Mouse (Mus musculus) kidney, adult 18-20 months (tissue): Measurements from ENCODE around the gene Itk.

Experiments used
- DNase-seq: peaks from one replicate; pipeline ENCODE4 v3.0.0; 2021

Gene Itk

GRCm38 (mm10) chr11:46392890-46393289 lies 3.6 kb upstream of the Itk start:
- no peak for DNase-seq

DNA sequence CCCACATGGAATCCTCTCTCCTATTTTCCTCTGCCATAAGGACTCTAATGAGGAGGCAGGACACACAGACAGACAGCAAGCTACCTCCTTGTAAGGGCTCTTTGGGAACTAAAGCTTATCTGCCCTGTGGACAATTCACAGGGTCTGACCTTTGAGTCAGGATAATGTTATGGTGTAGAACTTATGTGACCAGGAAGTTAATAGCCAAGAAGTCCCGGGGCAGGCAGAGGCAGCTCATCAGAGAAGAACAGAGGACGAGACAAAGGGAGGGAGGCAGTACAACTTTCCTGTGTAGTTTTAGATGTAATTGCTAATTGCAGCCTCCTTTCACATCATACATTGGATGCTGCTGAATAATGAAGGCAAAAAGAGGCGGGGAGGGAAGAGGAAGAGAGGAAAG lies 1.3 kb upstream of the Itk start:
- no peak for DNase-seq

GRCm38 (mm10) chr11:46388438-46388837 lies 877 bp downstream of the Itk start:
- DNase-seq, result no peak

- DNase-seq, result no peak
Observed at GRCm38 (mm10) chr11:46387061-46387460, 2.3 kb downstream of the Itk start.

- no peak for DNase-seq
Observed at GRCm38 (mm10) chr11:46386556-46386955, 2.8 kb downstream of the Itk start.

- no peak for DNase-seq
Observed at GRCm38 (mm10) chr11:46384925-46385324, 4.4 kb downstream of the Itk start.

- DNase-seq, result no peak
Observed at GRCm38 (mm10) chr11:46382466-46382865, 6.8 kb downstream of the Itk start.

GRCm38 (mm10) chr11:46380097-46380675 lies 9.1 kb downstream of the Itk start:
- DNase-seq, result no peak

GRCm38 (mm10) chr11:46377819-46378782 lies 11.2 kb downstream of the Itk start:
- no peak for DNase-seq

- no peak for DNase-seq
Observed at GRCm38 (mm10) chr11:46377316-46377715, 12.0 kb downstream of the Itk start.

DNA sequence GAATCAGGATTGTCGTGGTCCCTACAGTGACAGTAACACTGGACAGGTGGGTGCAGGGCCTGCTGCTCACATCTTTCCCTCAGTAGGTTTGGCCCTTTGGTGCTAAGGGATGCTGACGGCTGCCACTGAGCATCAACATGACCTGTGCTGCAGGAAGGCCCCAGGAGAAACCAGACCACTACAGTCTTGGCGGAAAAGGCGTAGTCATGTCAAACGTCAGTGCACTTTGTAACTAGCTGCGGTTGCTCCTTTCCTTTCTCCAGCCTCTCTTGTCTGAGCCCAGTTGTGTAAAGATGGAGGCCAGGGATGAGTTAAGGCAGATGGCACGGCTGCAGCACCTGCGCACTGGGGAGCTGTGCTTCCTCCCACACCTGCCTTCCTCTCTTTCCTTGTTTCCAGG lies 14.3 kb downstream of the Itk start:
- no peak for DNase-seq

DNA sequence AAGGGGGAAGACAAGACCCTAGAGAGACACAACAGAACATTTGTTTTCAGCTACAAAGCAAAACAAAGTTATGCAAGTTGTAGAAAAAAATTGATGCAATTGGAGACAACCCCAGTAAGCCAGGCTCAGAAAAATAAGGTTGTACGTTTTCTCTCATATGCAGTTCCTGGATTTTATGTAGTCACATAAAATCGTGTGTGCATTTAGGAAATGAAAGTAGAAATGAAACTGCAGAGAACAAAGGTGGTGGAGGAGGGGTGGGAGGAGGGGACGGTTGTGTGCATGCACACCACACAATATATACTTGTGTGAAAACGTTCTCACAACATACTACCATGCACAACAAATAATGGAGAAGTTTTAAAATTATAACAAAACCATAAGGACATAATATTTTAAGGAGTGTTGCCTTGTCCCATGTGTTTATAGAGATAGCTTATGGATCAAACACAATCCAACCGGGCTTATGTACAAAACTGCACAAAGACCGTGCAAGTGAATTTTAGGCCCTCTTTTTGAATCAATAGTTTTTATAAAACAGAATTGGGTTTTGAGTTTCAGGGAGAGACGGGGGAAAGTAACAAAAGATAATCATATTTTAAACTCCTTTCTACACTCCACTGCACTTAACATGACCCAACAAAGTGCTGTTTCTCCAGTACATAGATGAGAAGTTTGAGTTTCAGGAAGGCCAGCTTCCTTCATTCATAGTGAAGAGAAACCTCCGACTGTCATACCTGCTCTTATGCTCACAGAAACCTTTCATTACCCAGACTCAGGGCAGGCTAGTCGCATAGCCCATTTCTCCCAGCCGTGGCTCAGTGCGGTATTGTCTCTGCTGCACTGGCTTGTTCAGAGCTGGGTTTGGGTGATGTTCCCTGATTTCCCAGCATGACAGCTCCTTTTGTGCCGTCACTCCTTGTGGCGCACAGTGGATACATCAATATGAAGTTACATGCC lies 16.0 kb downstream of the Itk start:
- no peak for DNase-seq

GRCm38 (mm10) chr11:46372331-46372953 lies 16.9 kb downstream of the Itk start:
- no peak for DNase-seq

GRCm38 (mm10) chr11:46371250-46371649 lies 18.1 kb downstream of the Itk start:
- DNase-seq, result no peak

DNA sequence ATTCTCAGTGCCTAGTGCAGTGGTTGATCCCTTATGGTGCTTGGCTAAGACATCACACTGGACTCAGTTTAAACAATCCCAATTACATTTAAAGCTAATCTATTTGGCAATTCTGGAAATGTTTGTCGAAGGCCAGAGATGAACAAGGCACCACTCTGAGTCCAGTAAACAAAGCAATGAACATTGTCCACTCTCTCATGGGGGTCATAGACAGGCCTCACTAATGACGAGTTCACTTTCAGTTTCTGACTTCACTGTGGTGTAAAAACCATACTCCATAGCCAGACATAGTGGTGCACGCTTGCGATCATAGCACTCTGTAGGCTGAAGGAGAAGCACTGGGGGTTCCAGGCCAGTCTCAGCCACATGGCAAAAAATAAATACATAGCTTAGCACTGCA lies 18.9 kb downstream of the Itk start:
- DNase-seq, result no peak

- DNase-seq, result no peak
Observed at GRCm38 (mm10) chr11:46366357-46366756, 23.0 kb downstream of the Itk start.

DNA sequence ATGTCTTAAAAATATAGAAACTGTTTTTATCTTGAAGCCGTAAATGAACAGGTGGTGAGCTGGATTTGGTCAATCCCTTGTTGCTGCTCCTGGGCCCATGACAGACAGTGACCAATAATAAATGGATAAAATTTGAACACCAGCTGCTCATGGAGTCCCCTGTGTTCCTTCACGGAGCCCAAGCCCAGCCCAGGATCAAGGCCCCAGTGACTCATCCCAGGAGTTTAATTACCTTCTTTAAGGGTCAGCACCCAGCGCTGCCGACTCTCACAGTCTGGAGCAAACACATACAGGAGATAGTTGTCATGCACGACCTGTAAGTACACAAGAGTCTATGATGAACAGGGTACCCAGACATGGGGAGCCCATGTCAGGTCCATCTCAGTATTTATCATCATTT lies 23.6 kb downstream of the Itk start:
- DNase-seq, result no peak

GRCm38 (mm10) chr11:46363864-46364263 lies 25.5 kb downstream of the Itk start:
- no peak for DNase-seq

DNA sequence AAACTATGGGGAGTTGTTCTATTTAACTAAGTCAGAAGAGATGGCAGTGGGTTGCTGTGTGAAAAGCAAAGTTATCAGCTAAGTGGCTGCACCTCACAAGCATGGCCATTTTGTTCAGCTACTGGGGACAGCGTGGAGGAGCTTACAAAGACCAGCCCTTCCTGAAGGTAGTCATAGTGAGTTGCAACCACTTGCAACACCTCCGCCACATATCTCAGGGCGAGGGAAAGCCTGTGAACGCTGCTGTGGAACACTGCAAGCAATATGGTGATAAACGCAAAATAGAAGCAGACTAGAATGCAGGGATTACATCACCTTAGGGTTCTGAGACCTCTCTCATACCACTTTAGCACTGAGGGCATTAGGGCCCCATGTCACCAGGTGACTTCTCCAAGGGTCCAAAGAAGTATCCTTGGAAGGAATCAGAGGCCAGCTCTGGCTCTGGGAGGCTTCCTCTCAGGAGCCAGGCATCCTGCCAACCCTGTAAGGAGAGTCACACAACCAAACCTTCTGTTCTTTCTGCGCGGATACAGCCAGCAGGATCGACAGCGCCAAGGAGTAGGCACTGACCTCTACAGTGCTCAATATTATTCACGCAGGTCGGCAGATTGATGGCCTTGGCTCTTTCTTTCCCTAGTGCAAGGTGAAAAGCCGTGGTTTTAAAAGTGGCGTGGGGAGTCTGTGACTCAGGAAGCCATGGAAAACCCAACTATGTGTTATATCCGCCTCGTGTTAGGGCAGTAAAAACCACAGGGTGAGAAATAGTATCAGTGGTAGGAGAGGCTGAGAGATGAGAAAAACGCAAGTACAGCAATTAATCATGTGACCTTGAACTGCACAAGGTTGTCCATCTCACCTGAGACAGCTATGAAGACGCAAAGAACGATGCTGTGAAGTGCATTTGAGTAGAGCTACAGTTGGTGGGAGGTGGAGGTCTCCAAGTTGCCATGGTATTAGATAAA lies 27.0 kb downstream of the Itk start:
- no peak for DNase-seq

DNA sequence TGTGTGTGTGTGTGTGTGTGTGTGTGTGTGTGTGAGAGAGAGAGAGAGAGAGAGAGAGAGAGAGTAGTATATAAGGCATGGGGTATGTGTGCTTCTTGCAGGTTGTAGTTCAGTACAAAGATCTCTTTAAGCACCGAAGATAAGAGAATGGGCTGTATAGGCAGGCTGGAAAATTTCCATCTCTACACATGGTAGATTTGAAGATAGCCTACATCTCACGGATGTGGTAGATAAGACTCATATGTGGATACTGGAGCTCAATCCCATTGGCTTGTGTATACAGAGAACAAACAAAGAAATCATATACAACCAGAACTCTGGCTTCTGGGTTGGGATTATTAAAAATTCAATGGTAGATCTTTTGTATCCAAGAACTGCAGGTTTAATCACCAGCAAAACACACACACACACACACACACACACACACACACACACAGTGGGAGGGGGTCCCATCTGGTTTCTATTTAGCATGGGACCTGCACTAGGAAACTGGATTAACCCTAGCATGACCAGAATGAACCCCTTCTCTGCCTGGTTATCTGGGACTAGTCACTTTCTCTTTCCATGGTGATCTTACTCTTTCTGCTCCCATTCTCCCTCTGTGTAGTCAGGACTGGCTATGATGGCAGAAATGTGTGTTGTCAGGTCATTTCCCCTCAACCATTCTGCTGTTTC lies 28.2 kb downstream of the Itk start:
- DNase-seq, result no peak

DNA sequence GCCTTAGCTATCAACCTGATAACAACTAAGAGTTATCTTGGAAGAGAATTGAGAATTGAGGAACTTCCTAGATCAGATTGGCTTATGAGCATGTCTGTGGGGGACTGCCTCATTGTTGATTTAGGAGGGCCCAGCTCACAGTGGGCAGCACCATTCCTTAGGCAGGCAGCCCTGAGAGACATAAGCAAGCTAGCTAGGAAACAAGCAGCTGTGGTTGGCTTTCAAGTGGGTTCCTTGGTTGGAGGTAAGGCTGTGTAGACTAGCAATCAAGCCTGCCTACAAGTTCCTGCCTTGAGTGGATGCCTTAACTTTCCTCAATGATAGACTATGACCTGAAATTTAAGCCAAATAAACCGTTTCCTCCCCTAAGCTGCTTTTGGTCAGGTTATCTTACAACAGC lies 30.9 kb downstream of the Itk start:
- no peak for DNase-seq
